Mouse (Mus musculus): Measurements from ENCODE around the gene Ppfibp1.

DNA sequence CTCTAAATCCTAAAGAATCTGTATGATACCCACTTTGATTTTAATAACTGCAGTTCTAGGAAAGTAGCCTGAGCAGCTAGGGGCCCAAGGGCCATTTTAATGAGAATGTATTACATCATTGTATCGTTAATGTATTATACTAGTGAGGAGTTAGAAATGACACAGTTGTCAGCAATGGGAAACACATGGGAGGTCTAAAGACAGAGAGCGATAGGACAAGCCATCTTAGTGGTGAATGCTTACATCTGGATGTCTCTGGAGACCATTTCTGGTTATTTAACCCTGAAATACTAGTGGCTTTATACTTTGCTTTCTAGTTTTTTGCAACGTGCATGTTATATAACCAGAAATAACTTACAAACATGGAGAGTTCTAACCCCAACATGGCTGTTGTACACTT, 36.4 kb upstream of the Ppfibp1 start:
- TF ChIP-seq CTCF (IDR thresholded peaks at IDR 0.05) (no peak), EP300 (IDR thresholded peaks at IDR 0.05) (no peak)
